Mouse (Mus musculus) hindbrain, embryonic 12.5 days (tissue): ENCODE results near the gene Taok1. TPM values are rescaled to one million over a fixed set of nuclear protein-coding genes. Genes with fewer than 3 reads are reported as not detected.

ENCODE experiments used
- ATAC-seq: fragments of 200-750 bp; cut with Nextera tagmentation; 2 replicates; pipeline ENCODE4 v1.8.0; 2017; ENCODE audit warnings: moderate TSS enrichment; ENCODE audit not compliant: low FRiP score
- H3K27ac ChIP-seq: fragments of 300-500 bp; sonication (generic); 2 replicates; pipeline ENCODE4 v1.5.1; 2016; ENCODE audit warnings: mild to moderate bottlenecking
- H3K27me3 ChIP-seq: fragments of 300-500 bp; sonication (generic); 2 replicates; pipeline ENCODE4 v1.6.1; 2016; ENCODE audit warnings: mild to moderate bottlenecking
- H3K36me3 ChIP-seq: fragments of 300-500 bp; sonication (generic); 2 replicates; pipeline ENCODE4 v1.6.1; 2016; ENCODE audit warnings: mild to moderate bottlenecking
- H3K4me1 ChIP-seq: fragments of 300-500 bp; sonication (generic); 2 replicates; pipeline ENCODE4 v1.6.1; 2016
- H3K4me2 ChIP-seq: fragments of 300-500 bp; sonication (generic); replicated peaks from 2 replicates; pipeline ENCODE4 v1.6.1; 2016; ENCODE audit warnings: mild to moderate bottlenecking
- H3K4me3 ChIP-seq: fragments of 300-500 bp; sonication (generic); 2 replicates; pipeline ENCODE4 v1.5.1; 2016; ENCODE audit warnings: mild to moderate bottlenecking
- H3K9ac ChIP-seq: fragments of 300-500 bp; sonication (generic); 2 replicates; pipeline ENCODE4 v1.6.1; 2016; ENCODE audit warnings: mild to moderate bottlenecking, moderate library complexity
- H3K9me3 ChIP-seq: fragments of 300-500 bp; sonication (generic); replicated peaks from 2 replicates; pipeline ENCODE4 v1.6.1; 2016; ENCODE audit warnings: mild to moderate bottlenecking
- WGBS: fragments of 180-500 bp; shearing (Covaris S2); methylation state at CpG from one replicate; pipeline ENCODE4 v1.1.7; 2016; 5-methylcytosine and 5-hydroxymethylcytosine counted together
- polyA plus RNA-seq: library from polyadenylated mRNA; unstranded; fragments of >200 nt; fragmentation: Nextera tagmentation; extraction: Ambion mirVana; gene quantifications from 2 replicates; pipeline ENCODE4 v1.2.1, GENCODE M21; 2016

Gene Taok1
- polyA plus RNA-seq, 1 experiment from 2014 or later, result 22.3 TPM

DNA sequence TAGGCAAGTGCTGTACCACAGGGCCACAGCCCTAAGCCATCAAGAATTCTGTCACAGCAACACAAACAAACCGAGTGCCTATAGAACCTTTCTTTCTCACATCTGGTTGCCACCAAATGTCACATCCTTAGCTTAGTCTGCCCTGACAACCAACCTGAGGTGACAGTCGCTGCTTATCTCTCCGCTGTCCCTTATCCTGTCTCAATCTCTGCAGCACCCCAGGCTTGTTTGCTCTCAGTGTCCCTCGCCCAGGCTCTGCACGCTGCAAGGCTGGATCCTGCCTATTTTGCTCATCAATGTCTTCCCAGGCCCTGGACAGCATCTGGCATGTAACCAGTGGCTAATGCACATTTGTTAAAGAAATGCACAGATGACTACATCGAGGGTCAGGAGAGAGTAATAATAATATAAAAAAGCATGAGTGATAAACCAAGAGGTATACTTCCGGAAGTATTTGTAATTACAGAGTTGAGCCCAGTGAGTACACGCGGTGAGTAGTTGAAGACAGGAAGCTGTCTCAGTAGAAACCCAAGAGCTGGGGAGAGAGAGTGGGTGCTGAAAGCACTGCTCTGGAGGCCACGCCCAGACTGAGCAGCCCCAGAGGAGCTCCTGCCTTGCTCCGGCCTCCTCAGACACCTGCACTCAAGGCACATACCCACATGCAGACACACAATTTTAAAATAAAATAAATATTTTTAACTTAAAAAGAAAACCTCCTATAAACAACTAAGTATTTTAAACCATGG is 123.9 kb downstream of the Taok1 start:
- WGBS, result 64% methylated on average over 11 of the region's 11 CpGs

DNA sequence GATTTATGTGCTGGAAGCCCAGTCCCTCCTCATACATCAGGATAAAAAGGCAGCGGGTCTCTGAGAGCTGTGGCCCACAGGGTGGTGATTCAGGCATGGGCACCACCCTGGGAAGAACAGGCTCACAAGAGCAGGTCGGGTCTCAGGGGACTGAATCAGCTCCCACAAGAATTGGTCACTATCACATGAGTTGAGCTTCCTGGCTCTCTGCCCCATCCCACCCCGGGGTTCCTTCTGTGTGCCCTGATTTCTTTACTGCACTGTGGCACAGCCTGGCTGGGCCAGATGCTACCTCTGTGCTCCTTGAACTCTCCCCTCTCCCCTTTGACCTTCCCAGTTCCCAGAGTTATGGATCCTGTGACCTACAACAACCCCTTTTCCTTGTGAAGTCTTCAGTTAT is 124.6 kb downstream of the Taok1 start:
- Histone ChIP-seq H3K9ac (no peak overlapping the region), H3K27ac (no peak overlapping the region), H3K27me3 (no peaks in the 10 kb centered on the region), H3K36me3 (no peaks in the 10 kb centered on the region), H3K4me2 (no peak overlapping the region), H3K4me3 (no peak overlapping the region), H3K9me3 (no peaks in the 10 kb centered on the region), H3K4me1 (peaks cover 48% of the 10 kb centered on the region)
- WGBS, result 69% methylated on average over 3 of the region's 3 CpGs
- ATAC-seq, result no peak

More for the DNA sequence above, 123.9 kb downstream of the Taok1 start:
- peaks cover 54% of the 10 kb centered on the region for H3K4me1 ChIP-seq
- H3K27ac ChIP-seq, result no peak overlapping the region
- no peaks in the 10 kb centered on the region for H3K9me3 ChIP-seq
- H3K27me3 ChIP-seq, result no peaks in the 10 kb centered on the region
- no peak overlapping the region for H3K4me3 ChIP-seq
- ATAC-seq, result no peak
- no peak overlapping the region for H3K4me2 ChIP-seq
- no peak overlapping the region for H3K9ac ChIP-seq
- no peaks in the 10 kb centered on the region for H3K36me3 ChIP-seq

Other genes with a start within 250 kb of the Taok1 start
- gene Coro6, start 145.4 kb downstream of the Taok1 start, polyA plus RNA-seq, result 0.09 and 0.52 TPM in 2 replicates
- gene Ankrd13b, start 118.1 kb downstream of the Taok1 start, polyA plus RNA-seq, result 28.3 and 29.2 TPM in 2 replicates
- gene Git1, start 114.3 kb downstream of the Taok1 start, polyA plus RNA-seq, result 10.9 and 13.4 TPM in 2 replicates
- gene Abhd15, start 92.7 kb downstream of the Taok1 start, polyA plus RNA-seq, result 3.5 and 4.2 TPM in 2 replicates
- 29.7 and 32.3 TPM in 2 replicates for gene Trp53i13, start 91.8 kb downstream of the Taok1 start, polyA plus RNA-seq
- gene Gm10392, start 88.6 kb downstream of the Taok1 start, polyA plus RNA-seq, result 0.14 TPM in 1 of 2 replicates, not detected in the other
- gene Nufip2, start 78.3 kb upstream of the Taok1 start, polyA plus RNA-seq, result 4.8 and 5.3 TPM in 2 replicates
- 2.8 and 3.5 TPM in 2 replicates for gene Cryba1, start 117.5 kb upstream of the Taok1 start, polyA plus RNA-seq
- 55.9 and 58.9 TPM in 2 replicates for gene Myo18a, start 155.4 kb upstream of the Taok1 start, polyA plus RNA-seq
- 2.7 and 2.9 TPM in 2 replicates for gene Gm10277, start 179.9 kb upstream of the Taok1 start, polyA plus RNA-seq